Comparison of ENCODE assay signal across 25 mouse cellular contexts in the genomic region with DNA sequence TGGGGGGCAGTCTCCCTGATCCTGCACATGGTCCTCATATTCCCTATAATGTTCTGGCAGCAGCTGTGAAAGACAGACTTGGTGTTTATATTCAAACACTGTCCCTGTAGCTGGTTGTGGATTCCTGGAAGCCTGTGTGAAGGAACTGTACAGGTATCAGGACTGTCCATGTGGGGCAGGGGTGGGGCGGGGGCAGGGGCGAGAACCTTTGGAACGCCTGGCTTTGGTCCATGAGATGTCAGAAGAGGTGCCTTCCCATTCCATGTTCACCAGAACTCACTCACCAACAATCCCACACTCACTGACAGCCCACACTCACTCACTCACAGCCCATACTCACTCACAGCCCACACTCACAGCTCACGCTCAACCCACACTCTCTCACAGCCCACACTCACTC.
"Had no signal": no experiment of that assay in that cellular context is flagged by ENCODE, and none has a peak within 500 bp of the region (broad histone marks: within the 10 kb centered on the region; RNA-seq: fewer than 3 reads in every experiment).

No protein-coding gene starts in this region.

- ATAC-seq: forebrain, embryonic 16.5 days; hindbrain, embryonic 16.5 days; inflammation-experienced regulatory T-cells, adult 6 months; intestine, embryonic 16.5 days; liver, embryonic 12.5 days had no signal

- H3K4me3 ChIP-seq: gastrocnemius, adult 2 months; heart, embryonic 10.5 days; heart, embryonic 12.5 days; hindbrain, embryonic 10.5 days; hindbrain, embryonic 12.5 days; kidney, embryonic 15.5 days; layer of hippocampus, adult 2 months; left cerebral cortex, adult 2 months; limb, embryonic 10.5 days; limb, embryonic 12.5 days; liver, embryonic 12.5 days had no signal

- H3K27me3 ChIP-seq: heart, embryonic 12.5 days; hindbrain, embryonic 12.5 days; kidney, embryonic 15.5 days; limb, embryonic 12.5 days; liver, embryonic 12.5 days had no signal

- H3K4me1 ChIP-seq: heart, embryonic 10.5 days; heart, embryonic 12.5 days; hindbrain, embryonic 10.5 days; hindbrain, embryonic 12.5 days had no signal

- H3K36me3 ChIP-seq: heart, embryonic 10.5 days; heart, embryonic 12.5 days; hindbrain, embryonic 10.5 days; hindbrain, embryonic 12.5 days; limb, embryonic 12.5 days; liver, embryonic 12.5 days had no signal

- H3K27ac ChIP-seq: gastrocnemius, adult 2 months; heart, embryonic 10.5 days; hindbrain, embryonic 10.5 days; hindbrain, embryonic 12.5 days; hindbrain, embryonic 14.5 days; kidney, embryonic 15.5 days; layer of hippocampus, adult 2 months; left cerebral cortex, adult 2 months; limb, embryonic 10.5 days; limb, embryonic 12.5 days; liver, embryonic 12.5 days; liver, embryonic 14.5 days had no signal

- H3K9me3 ChIP-seq: heart, embryonic 10.5 days; heart, embryonic 12.5 days; hindbrain, embryonic 12.5 days; kidney, embryonic 15.5 days; limb, embryonic 10.5 days; limb, embryonic 12.5 days; liver, embryonic 12.5 days had no signal

- DNase-seq: gastrocnemius, adult 2 months; gastrocnemius, postnatal 10 days; gastrocnemius, postnatal 25 days; heart, postnatal 10 days; heart, postnatal 4 days; kidney, adult 18-20 months; kidney, postnatal 10 days; kidney, postnatal 25 days; kidney, postnatal 4 days had no signal

- H3K9ac ChIP-seq: heart, embryonic 12.5 days; hindbrain, embryonic 12.5 days; hindbrain, embryonic 14.5 days; kidney, embryonic 15.5 days; limb, embryonic 12.5 days; liver, embryonic 12.5 days; liver, embryonic 14.5 days had no signal
